Mouse (Mus musculus) limb, embryonic 11.5 days (tissue): ENCODE data around the gene Nek8. TPM values are rescaled to one million over a fixed set of nuclear protein-coding genes. Genes with fewer than 3 reads are reported as not detected.

Source experiments
- ATAC-seq: fragments of 200-750 bp; cut with Nextera tagmentation; 2 replicates; pipeline ENCODE4 v1.8.0; 2017; ENCODE audit warnings: low read depth; ENCODE audit not compliant: insufficient number of reproducible peaks, low FRiP score, low TSS enrichment
- DNase-seq: peaks from one replicate; pipeline ENCODE4 v3.0.0-alpha.2; 2015; ENCODE audit warnings: low spot score
- H3K27ac ChIP-seq: fragments of 300-500 bp; sonication (generic); replicated peaks from 2 replicates; pipeline ENCODE4 v1.5.1; 2014; ENCODE audit warnings: low read depth, mild to moderate bottlenecking, low read length
- H3K27me3 ChIP-seq: fragments of 300-500 bp; sonication (generic); 2 replicates; pipeline ENCODE4 v1.6.1; 2014; ENCODE audit warnings: mild to moderate bottlenecking, low read length, mixed read lengths; ENCODE audit not compliant: control insufficient read depth, insufficient read depth
- H3K36me3 ChIP-seq: fragments of 300-500 bp; sonication (generic); 2 replicates; pipeline ENCODE4 v1.6.1; 2014; ENCODE audit warnings: mild to moderate bottlenecking, low read length, moderate library complexity, mixed read lengths; ENCODE audit not compliant: control insufficient read depth, insufficient read depth
- H3K4me1 ChIP-seq: fragments of 300-500 bp; sonication (generic); 2 replicates; pipeline ENCODE4 v1.6.1; 2014; ENCODE audit warnings: low read length, mixed read lengths; ENCODE audit not compliant: control insufficient read depth, insufficient read depth
- H3K4me2 ChIP-seq: fragments of 300-500 bp; sonication (generic); 2 replicates; pipeline ENCODE4 v1.6.1; 2014; ENCODE audit warnings: low read depth, mild to moderate bottlenecking, moderate library complexity; ENCODE audit not compliant: severe bottlenecking
- H3K4me3 ChIP-seq: fragments of 300-500 bp; sonication (generic); 2 replicates; pipeline ENCODE4 v1.5.1; 2014; ENCODE audit warnings: low read depth, low read length
- H3K9ac ChIP-seq: fragments of 300-500 bp; sonication (generic); 2 replicates; pipeline ENCODE4 v1.6.1; 2014; ENCODE audit warnings: mild to moderate bottlenecking, low read length
- H3K9me3 ChIP-seq: fragments of 300-500 bp; sonication (generic); 2 replicates; pipeline ENCODE4 v1.6.1; 2016; ENCODE audit warnings: low read length; ENCODE audit not compliant: control insufficient read depth
- WGBS: fragments of 180-500 bp; shearing (Covaris S2); extraction: QIAGEN DNeasy Blood & Tissue Kit; methylation state at CpG from one replicate; pipeline ENCODE4 v1.1.7; 2014; 5-methylcytosine and 5-hydroxymethylcytosine counted together
- polyA plus RNA-seq: library from polyadenylated mRNA; unstranded; fragments of >200 nt; fragmentation: Nextera tagmentation; extraction: Ambion mirVana; gene quantifications from 2 replicates; pipeline ENCODE4 v1.2.1, GENCODE M21; 2014

Nek8 gene
- polyA plus RNA-seq, 1 experiment from 2014 or later, result 15.0 TPM

- H3K36me3 ChIP-seq, result peaks cover 22% of the 10 kb centered on the region
- 68% methylated on average over 4 of the region's 4 CpGs for WGBS
Observed at GRCm38 (mm10) chr11:78161968-78162367, 14.5 kb downstream of the Nek8 start.

GRCm38 (mm10) chr11:78161169-78161568 lies 15.3 kb downstream of the Nek8 start:
- peaks cover 22% of the 10 kb centered on the region for H3K36me3 ChIP-seq
- no peaks in the 10 kb centered on the region for H3K9me3 ChIP-seq
- H3K4me1 ChIP-seq, result peaks cover 21% of the 10 kb centered on the region
- no peak overlapping the region for H3K27ac ChIP-seq
- H3K27me3 ChIP-seq, result no peaks in the 10 kb centered on the region
- no peak overlapping the region for H3K9ac ChIP-seq
- no peak overlapping the region for H3K4me2 ChIP-seq
- no peak overlapping the region for H3K4me3 ChIP-seq
- ATAC-seq, result no peak
- WGBS, result 89% methylated on average over 14 of the region's 14 CpGs
- DNase-seq, result no peak

More at GRCm38 (mm10) chr11:78161968-78162367, 14.5 kb downstream of the Nek8 start:
- ATAC-seq (no peak), DNase-seq (no peak)
- Histone ChIP-seq H3K27ac (peak overlapping the region; percentile 23; the same call in 1 of the 2 replicates), H3K4me1 (peaks cover 23% of the 10 kb centered on the region), H3K4me3 (no peak overlapping the region), H3K9ac (0 out of 2 replicates have a peak overlapping the region, but pooled peaks have one; percentile 18), H3K9me3 (no peaks in the 10 kb centered on the region), H3K27me3 (no peaks in the 10 kb centered on the region), H3K4me2 (no peak overlapping the region)

- Histone ChIP-seq H3K9me3 (no peaks in the 10 kb centered on the region), H3K9ac (no peak overlapping the region), H3K4me2 (no peak overlapping the region), H3K4me1 (peaks cover 16% of the 10 kb centered on the region), H3K27ac (no peak overlapping the region), H3K4me3 (no peak overlapping the region), H3K36me3 (peaks cover 22% of the 10 kb centered on the region), H3K27me3 (no peaks in the 10 kb centered on the region)
- 91% methylated on average over 3 of the region's 3 CpGs for WGBS
- no peak for DNase-seq
- no peak for ATAC-seq
Observed at GRCm38 (mm10) chr11:78160675-78161074, 15.8 kb downstream of the Nek8 start.

- H3K4me1 ChIP-seq, result peaks cover 16% of the 10 kb centered on the region
- no peaks in the 10 kb centered on the region for H3K9me3 ChIP-seq
- no peak overlapping the region for H3K27ac ChIP-seq
- H3K4me3 ChIP-seq, result no peak overlapping the region
- no peak overlapping the region; the same call in 1 of the 2 replicates for H3K9ac ChIP-seq
- H3K4me2 ChIP-seq, result no peak overlapping the region
- H3K36me3 ChIP-seq, result peaks cover 23% of the 10 kb centered on the region
- H3K27me3 ChIP-seq, result no peaks in the 10 kb centered on the region
- WGBS, result 90% methylated on average over 18 of the region's 18 CpGs
- ATAC-seq (no peak), DNase-seq (no peak)
Observed at GRCm38 (mm10) chr11:78160171-78160570, 16.3 kb downstream of the Nek8 start.

GRCm38 (mm10) chr11:78159557-78159956 lies 16.9 kb downstream of the Nek8 start:
- Histone ChIP-seq H3K27me3 (no peaks in the 10 kb centered on the region), H3K9me3 (no peaks in the 10 kb centered on the region), H3K4me2 (no peak overlapping the region), H3K9ac (no peak overlapping the region), H3K4me3 (no peak overlapping the region), H3K27ac (no peak overlapping the region), H3K36me3 (peaks cover 27% of the 10 kb centered on the region), H3K4me1 (peaks cover 16% of the 10 kb centered on the region)
- 83% methylated on average over 7 of the region's 7 CpGs for WGBS
- DNase-seq (no peak), ATAC-seq (no peak)

GRCm38 (mm10) chr11:78159096-78159495 lies 17.4 kb downstream of the Nek8 start:
- H3K4me3 ChIP-seq, result no peak overlapping the region
- peaks cover 16% of the 10 kb centered on the region for H3K4me1 ChIP-seq
- H3K27me3 ChIP-seq, result no peaks in the 10 kb centered on the region
- H3K4me2 ChIP-seq, result no peak overlapping the region
- 34% methylated on average over 2 of the region's 2 CpGs for WGBS
- no peak overlapping the region for H3K27ac ChIP-seq
- ATAC-seq, result no peak
- DNase-seq, result peak; percentile 84
- H3K36me3 ChIP-seq, result peaks cover 31% of the 10 kb centered on the region
- H3K9ac ChIP-seq, result no peak overlapping the region
- H3K9me3 ChIP-seq, result no peaks in the 10 kb centered on the region

GRCm38 (mm10) chr11:78156156-78156699 lies 20.2 kb downstream of the Nek8 start:
- Histone ChIP-seq H3K27me3 (no peaks in the 10 kb centered on the region), H3K36me3 (peaks cover 28% of the 10 kb centered on the region), H3K4me1 (no peaks in the 10 kb centered on the region), H3K27ac (no peak overlapping the region), H3K9me3 (no peaks in the 10 kb centered on the region), H3K9ac (no peak overlapping the region), H3K4me2 (no peak overlapping the region), H3K4me3 (no peak overlapping the region)
- 74% methylated on average over 6 of the region's 6 CpGs for WGBS
- no peak for DNase-seq
- ATAC-seq, result no peak

GRCm38 (mm10) chr11:78155674-78156073 lies 20.8 kb downstream of the Nek8 start:
- Histone ChIP-seq H3K9me3 (no peaks in the 10 kb centered on the region), H3K27ac (no peak overlapping the region), H3K4me3 (no peak overlapping the region), H3K4me2 (no peak overlapping the region), H3K27me3 (no peaks in the 10 kb centered on the region), H3K36me3 (peaks cover 25% of the 10 kb centered on the region), H3K9ac (no peak overlapping the region), H3K4me1 (no peaks in the 10 kb centered on the region)
- WGBS, result 83% methylated on average over 5 of the region's 5 CpGs
- ATAC-seq (no peak), DNase-seq (no peak)

- Histone ChIP-seq H3K4me3 (no peak overlapping the region), H3K9ac (no peak overlapping the region), H3K4me2 (no peak overlapping the region), H3K36me3 (peaks cover 24% of the 10 kb centered on the region; the same call in 1 of the 2 replicates), H3K9me3 (no peaks in the 10 kb centered on the region), H3K4me1 (no peaks in the 10 kb centered on the region), H3K27me3 (no peaks in the 10 kb centered on the region), H3K27ac (0 out of 2 replicates have a peak overlapping the region, but pooled peaks have one; percentile 45)
- 88% methylated on average over 13 of the region's 13 CpGs for WGBS
- ATAC-seq (no peak), DNase-seq (no peak)
Observed at GRCm38 (mm10) chr11:78153778-78154177, 22.7 kb downstream of the Nek8 start.
